Mouse (Mus musculus): ENCODE measurements around the gene Avp. TPM values are rescaled to one million over a fixed set of nuclear protein-coding genes. Genes with fewer than 3 reads are reported as not detected.

The Avp gene
- total RNA-seq, 2 experiments from 2014 or later = not detected

Other genes starting within 250 kb of the Avp start
- not detected in 2 replicates for gene Cpxm1, start 185.0 kb downstream of the Avp start, total RNA-seq (2015; ENCODE audit: low replicate concordance)
- gene Cpxm1, start 185.0 kb downstream of the Avp start, total RNA-seq (2017; ENCODE audit: low replicate concordance) = not detected in 2 replicates
- not detected in 2 replicates for gene Gm28372, start 177.3 kb downstream of the Avp start, total RNA-seq (2015; ENCODE audit: low replicate concordance)
- gene Gm28372, start 177.3 kb downstream of the Avp start, total RNA-seq (2017; ENCODE audit: low replicate concordance) = not detected in 2 replicates
- not detected in 2 replicates for gene 1700020A23Rik, start 177.3 kb downstream of the Avp start, total RNA-seq (2015; ENCODE audit: low replicate concordance)
- not detected in 2 replicates for gene 1700020A23Rik, start 177.3 kb downstream of the Avp start, total RNA-seq (2017; ENCODE audit: low replicate concordance)
- not detected in 2 replicates for gene Tmem239, start 176.1 kb downstream of the Avp start, total RNA-seq (2015; ENCODE audit: low replicate concordance)
- gene Tmem239, start 176.1 kb downstream of the Avp start, total RNA-seq (2017; ENCODE audit: low replicate concordance) = not detected in 2 replicates
- 35.1 and 78.4 TPM in 2 replicates for gene Vps16, start 158.2 kb downstream of the Avp start, total RNA-seq (2015; ENCODE audit: low replicate concordance)
- 37.1 and 47.7 TPM in 2 replicates for gene Vps16, start 158.2 kb downstream of the Avp start, total RNA-seq (2017; ENCODE audit: low replicate concordance)
- 2.1 and 6.0 TPM in 2 replicates for gene Pced1a, start 157.9 kb downstream of the Avp start, total RNA-seq (2015; ENCODE audit: low replicate concordance)
- 1.7 and 2.8 TPM in 2 replicates for gene Pced1a, start 157.9 kb downstream of the Avp start, total RNA-seq (2017; ENCODE audit: low replicate concordance)
- 29.9 and 39.8 TPM in 2 replicates for gene Ptpra, start 132.3 kb downstream of the Avp start, total RNA-seq (2015; ENCODE audit: low replicate concordance)
- 42.1 and 53.9 TPM in 2 replicates for gene Ptpra, start 132.3 kb downstream of the Avp start, total RNA-seq (2017; ENCODE audit: low replicate concordance)
- gene Mrps26, start 18.8 kb downstream of the Avp start, total RNA-seq (2015; ENCODE audit: low replicate concordance) = 15.0 TPM in 2 replicates
- 6.6 and 13.7 TPM in 2 replicates for gene Mrps26, start 18.8 kb downstream of the Avp start, total RNA-seq (2017; ENCODE audit: low replicate concordance)
- not detected in 2 replicates for gene Oxt, start 6.4 kb downstream of the Avp start, total RNA-seq (2015; ENCODE audit: low replicate concordance)
- not detected in 2 replicates for gene Oxt, start 6.4 kb downstream of the Avp start, total RNA-seq (2017; ENCODE audit: low replicate concordance)
- gene Fastkd5, start 47.5 kb upstream of the Avp start, total RNA-seq (2015; ENCODE audit: low replicate concordance) = 0.84 and 2.9 TPM in 2 replicates
- gene Fastkd5, start 47.5 kb upstream of the Avp start, total RNA-seq (2017; ENCODE audit: low replicate concordance) = 7.1 and 9.1 TPM in 2 replicates
- gene Ubox5, start 47.5 kb upstream of the Avp start, total RNA-seq (2015; ENCODE audit: low replicate concordance) = 1.7 and 3.8 TPM in 2 replicates
- 0.68 and 0.98 TPM in 2 replicates for gene Ubox5, start 47.5 kb upstream of the Avp start, total RNA-seq (2017; ENCODE audit: low replicate concordance)
- gene Lzts3, start 60.2 kb upstream of the Avp start, total RNA-seq (2015; ENCODE audit: low replicate concordance) = not detected in 2 replicates
- 0.43 and 0.84 TPM in 2 replicates for gene Lzts3, start 60.2 kb upstream of the Avp start, total RNA-seq (2017; ENCODE audit: low replicate concordance)
- 20.9 and 28.2 TPM in 2 replicates for gene Ddrgk1, start 82.1 kb upstream of the Avp start, total RNA-seq (2015; ENCODE audit: low replicate concordance)
- 19.8 and 30.0 TPM in 2 replicates for gene Ddrgk1, start 82.1 kb upstream of the Avp start, total RNA-seq (2017; ENCODE audit: low replicate concordance)
- gene Itpa, start 85.1 kb upstream of the Avp start, total RNA-seq (2015; ENCODE audit: low replicate concordance) = 11.3 and 13.0 TPM in 2 replicates
- gene Itpa, start 85.1 kb upstream of the Avp start, total RNA-seq (2017; ENCODE audit: low replicate concordance) = 12.8 and 16.2 TPM in 2 replicates
- gene Slc4a11, start 115.0 kb upstream of the Avp start, total RNA-seq (2015; ENCODE audit: low replicate concordance) = not detected in 2 replicates
- not detected in 2 replicates for gene Slc4a11, start 115.0 kb upstream of the Avp start, total RNA-seq (2017; ENCODE audit: low replicate concordance)